Mouse (Mus musculus) ZHBTc4 (cell line): ENCODE results near the gene Cradd.

Experiments used
- DNase-seq: peaks from one replicate; pipeline ENCODE4 v3.0.0-alpha.2; 2011; ENCODE audit warnings: low read depth, low spot score

Gene Cradd

DNA sequence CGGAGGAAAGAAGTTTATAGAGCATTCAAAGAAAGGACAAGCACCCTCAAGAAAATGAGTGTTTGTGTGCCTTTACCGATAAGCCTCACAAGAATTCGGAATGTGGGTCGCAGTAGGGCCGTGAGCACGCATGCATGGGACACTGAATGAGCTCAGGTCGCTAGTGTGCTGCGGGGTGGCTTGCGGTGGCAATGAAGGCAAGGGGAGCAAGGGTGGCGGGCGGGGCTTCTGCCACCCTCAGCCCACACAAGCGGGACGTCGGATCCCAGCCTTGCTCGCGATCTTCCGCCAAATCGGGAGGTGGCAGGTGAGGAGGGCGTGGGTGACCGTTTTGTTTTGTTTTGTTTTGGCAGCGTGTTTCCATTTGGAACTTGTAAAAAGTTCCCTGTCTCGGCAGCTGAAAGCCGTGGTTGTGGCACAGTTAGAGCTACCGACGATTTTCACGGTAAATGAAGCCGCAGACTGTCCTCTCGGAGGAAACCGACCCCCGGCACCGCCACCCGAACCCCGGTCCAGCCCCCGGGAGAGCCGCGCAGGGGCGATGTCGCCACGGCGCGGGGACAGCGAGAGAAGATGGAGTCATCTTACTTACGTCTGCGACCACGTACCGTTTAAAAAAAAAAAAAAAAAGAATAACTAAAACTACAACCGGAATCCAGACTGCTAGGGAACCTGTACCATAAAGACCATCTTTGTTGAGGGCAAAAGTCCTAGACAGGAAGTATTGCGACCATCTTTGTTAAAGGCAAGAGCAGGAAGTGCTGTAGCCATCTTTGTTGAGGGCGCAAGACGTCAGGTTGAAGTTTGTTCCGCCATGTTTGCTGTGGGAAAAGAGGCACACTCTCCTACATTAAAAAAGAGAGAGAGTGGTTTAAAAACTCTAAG, at the start of gene Cradd:
TSS of gene Cradd (minus strand) at position 741 of the 885 bp plus-strand sequence.
- peak; percentile 95 for DNase-seq

DNA sequence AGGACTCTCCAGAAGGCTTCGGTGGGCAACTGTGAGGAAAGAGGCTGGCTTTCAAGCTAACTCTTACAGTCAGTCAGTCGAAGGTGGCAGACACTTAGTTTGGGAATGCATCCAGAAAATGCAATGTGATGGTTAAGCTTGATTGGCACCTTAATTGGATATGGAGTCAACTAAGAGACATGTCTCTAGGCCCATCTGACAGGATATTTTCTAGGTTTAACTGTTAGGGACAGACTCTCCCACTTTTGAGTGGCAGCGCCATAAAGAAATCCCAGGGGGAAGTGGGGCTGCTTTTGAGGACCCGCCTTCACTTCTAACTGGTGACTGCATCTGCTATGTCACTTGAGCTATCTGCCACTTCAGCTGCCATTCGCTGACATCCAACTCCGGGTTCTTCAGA, 49.4 kb upstream of the Cradd start:
- DNase-seq, result no peak

DNA sequence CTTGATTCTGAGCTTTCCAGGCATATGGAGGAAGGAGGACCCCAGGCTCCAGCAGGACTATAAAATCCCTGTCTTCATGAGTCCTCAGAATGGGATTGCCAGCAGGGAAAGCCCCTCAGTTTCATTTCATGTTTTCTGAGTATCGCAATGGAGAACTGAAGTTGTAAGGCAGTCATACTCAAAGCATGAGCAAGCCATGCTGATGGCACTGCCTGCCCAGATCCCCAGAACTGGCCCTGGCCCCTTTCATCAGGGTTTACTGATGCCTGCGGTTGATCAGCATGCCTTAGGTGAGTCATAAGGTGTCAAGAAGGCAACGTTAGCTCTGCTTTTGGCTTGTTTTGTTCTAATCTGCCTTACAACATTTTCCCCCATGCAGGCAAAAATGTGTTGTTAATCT, 48.0 kb upstream of the Cradd start:
- no peak for DNase-seq

DNA sequence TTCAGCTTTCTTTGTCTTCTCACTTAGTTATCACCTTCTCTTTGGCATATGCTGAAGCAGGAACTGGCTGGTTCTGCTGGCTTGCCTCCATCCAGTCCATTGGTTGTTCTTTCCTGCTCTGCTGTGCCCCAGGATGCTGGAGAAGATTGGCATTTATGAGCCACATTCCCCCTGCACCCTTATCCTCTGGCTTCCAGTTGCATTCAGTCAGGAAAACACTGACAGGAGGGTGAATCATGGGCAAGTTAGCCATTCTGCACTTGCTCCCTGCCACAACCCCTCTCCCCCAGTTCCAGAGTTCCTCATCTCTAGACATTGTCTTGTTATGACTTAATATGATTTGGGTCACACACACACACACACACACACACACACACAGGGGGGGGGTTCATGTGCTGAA, 45.3 kb upstream of the Cradd start:
- no peak for DNase-seq

DNA sequence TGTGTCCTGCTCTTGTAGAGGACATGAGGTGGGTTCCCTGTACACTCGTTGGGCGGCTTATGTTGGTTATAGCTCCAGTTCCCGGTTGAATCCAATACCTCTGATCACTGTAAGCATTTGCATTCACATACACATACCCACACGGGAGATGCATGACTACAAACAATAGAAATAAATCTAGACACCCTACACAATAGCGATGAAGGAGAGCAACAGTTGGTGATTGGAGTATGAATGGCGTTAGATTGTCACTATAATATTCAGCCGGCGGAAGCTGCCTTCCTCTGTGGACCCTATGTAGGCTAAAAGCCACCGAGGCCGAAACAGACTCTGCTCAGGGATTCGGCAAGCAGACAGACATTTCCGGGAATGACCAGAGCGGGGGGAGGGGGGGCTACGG, 44.2 kb upstream of the Cradd start:
- no peak for DNase-seq

- no peak for DNase-seq
These were observed 43.7 kb upstream of the Cradd start for GRCm38 (mm10) chr10:95367661-95368089.

DNA sequence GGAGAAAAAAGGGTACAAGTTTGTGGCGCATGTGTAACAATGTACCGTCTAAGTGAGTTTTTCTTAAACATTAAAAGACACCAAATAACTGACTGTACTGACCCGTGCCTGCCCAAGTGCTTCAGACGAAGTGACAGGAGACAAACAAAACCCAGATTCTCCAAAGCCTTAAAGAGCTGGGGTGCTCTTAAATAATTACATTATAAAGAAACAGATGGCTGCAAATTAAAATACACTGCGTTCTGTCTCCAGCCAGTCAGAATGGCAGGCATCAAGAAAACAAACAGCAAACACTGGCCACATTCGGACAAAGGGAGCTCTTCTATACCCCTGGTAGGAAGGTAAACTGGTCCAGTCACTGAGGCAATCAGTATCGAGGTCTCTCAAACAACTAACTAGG, 43.3 kb upstream of the Cradd start:
- no peak for DNase-seq

GRCm38 (mm10) chr10:95362326-95362725, 38.4 kb upstream of the Cradd start:
- no peak for DNase-seq

GRCm38 (mm10) chr10:95361260-95361841, 37.4 kb upstream of the Cradd start:
- no peak for DNase-seq

DNA sequence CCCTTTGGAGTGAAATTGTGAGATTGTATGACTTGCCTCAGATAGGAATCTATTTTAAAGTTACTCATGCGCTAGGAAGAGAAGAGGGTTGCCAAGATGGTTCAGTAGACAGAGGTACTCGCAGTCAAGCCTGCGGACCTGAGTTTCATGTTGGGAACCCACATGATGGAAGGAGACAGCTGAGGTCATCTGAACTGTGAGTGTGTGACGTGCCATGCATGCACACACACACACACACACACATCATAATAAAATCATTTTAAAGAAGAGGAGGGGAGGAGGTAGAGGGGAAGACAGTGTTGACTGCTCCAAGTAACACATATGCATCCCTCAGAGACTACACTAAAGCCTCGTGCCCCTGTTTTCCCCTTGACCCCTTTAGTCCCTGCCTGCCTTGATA, 36.1 kb upstream of the Cradd start:
- DNase-seq, result no peak

DNA sequence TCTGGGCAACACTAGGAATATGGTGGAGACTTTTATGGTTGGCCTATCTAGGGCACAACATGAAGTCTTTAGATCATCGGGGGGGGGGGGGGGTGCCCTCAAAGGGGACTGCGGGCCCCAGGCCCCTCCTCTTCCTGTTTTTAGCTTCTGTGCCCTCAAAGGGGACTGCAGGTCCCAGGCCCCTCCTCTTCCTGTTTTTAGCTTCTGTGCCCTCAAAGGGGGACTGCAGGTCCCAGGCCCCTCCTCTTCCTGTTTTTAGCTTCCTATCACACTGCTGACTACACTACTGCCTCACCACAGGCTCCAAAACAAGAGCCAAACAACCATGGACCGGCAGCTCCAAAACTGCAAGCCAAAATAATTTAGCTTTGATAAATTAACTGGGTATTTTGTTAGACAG, 33.8 kb upstream of the Cradd start:
- DNase-seq, result peak; percentile 74

GRCm38 (mm10) chr10:95356711-95357110, 32.8 kb upstream of the Cradd start:
- DNase-seq, result no peak

DNA sequence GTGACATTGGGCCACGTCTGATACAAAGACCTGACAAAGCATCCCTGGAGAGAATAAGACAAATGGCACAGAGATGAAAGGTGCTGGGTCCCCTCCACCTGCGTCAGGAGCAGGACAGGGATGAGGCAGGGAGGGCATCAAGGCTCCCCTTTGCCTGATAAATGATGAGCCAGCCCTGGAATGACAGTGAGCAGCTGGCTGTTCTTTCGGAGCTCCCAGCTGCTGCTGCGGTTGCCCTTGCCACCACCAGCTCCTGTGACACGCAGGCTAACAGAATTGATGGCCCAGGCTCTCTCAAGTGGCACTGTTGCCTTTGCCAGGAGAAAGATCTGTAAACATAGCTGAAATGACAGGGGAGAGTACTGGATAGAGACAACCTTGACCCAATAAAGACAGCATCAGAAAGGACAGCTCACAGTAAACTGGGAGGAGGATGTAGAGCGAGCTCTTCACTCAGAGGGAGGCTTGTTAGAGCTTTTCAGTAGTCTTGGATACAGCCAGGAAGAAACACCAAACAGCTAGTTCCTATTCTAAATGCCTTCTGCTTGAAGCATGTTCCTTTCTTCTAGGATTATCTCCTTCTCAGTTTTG, 31.8 kb upstream of the Cradd start:
- no peak for DNase-seq

DNA sequence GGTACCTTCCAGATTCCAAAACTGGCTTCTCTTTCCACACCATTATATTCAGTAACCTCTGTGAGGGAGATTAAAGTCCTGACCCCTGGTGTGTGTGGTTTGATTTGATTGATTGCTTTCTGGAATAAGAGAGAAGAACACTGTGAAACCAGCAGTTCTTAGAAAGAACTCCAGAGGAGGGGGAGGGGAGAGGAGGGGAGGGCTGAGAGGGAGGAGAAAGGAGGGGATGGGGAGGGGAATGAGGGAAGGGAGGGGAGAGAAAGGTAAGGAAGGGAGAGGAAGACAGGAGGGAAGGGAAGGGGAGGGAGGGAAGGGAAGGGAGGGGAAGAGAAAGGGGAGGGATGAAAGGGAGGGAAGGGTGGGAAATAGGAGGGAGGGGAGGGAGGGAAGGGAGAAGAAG, 30.7 kb upstream of the Cradd start:
- DNase-seq, result peak; percentile 78

DNA sequence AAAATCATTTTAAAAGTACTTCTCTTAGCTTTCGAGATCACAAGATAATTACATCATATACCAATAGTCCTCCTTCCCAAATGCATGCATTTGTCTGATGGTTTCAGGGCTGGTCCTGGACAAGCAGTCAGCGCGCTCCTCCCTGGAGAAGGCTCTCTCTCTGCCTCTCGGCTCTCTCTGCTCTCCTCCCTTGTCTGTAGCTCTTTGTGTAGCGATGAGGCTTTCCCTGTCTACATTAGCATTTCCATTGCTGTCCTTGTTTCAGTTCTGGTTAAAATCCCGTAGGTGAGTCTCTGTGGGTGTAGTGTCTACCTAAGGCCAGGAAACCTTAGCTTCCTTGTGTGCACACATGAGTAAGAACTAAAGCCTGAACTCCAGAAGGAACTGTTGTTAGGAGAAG, 30.1 kb upstream of the Cradd start:
- peak; percentile 84 for DNase-seq

DNA sequence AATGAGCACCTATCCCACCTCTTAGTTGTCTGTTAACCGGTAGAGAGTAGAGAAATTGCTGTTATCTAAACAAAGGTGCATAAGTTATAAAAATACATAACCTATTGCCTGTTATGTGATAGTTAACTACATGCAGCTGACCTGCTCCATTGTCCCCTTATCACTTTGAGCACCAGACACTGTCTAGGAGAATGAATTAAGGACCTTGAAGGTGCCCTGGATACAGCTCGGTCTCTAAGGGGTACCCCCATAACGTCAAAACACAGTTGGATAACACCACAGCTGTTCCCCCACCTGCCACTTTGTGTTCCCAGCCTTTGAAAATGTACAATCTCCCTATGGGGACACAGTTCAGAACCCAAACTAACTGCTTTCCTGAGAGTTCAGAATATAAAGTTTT, 24.5 kb upstream of the Cradd start:
- DNase-seq, result no peak

DNA sequence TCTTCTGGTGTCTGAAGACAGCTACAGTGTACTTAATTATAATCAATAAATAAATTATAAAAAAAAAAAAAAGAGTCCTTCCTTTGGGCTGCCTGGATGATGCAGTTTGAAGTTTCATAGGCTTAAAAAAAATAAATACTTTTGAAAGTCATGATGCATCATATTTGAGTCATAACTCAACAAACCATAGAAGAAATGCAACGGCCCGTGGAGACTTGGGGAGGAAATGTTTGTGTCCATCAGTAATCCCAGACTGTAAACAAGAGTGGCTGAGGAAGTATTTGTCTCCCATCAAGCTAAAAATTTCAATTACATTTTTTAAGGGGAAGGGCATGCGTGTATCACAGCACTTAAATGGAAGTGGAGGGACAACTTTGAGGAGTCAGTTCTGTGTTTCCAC, 23.8 kb upstream of the Cradd start:
- no peak for DNase-seq

DNA sequence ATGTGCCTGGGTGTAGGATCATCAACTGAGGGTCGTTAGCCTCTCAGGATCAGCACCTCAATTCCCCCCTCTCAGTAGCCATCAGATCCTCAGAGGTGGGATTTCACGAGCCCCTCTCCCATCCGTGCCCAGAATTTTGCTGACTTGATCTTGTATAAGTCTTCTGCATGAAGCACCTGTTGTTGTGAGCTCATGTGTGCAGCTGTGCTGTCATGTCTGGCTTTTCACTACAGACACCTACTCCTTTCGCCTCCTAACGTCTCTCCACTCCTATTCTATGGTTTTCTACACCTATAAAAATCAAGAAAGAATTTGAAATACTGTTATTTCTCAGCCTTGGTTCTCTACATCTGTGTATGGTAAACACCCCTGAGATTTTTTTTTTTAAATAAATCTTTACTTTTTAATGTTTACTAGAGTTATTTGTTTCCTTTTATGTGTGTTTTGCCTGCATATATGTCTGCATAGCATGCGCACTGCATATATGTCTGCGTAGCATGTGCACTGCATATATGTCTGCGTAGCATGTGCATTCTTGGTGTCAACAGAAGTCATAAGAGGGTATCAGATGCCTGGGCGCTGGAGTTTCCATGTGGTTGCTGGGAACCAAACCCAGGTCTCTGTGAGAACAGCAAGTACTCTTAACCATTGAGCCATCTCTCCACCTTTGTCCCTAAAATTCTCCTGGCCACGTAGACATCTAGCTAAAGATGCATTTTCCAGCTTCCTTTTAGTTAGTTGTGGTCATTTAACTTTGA, 19.1 kb upstream of the Cradd start:
- no peak for DNase-seq

GRCm38 (mm10) chr10:95340676-95341075, 16.7 kb upstream of the Cradd start:
- DNase-seq, result no peak

- DNase-seq, result no peak
These were observed 13.7 kb upstream of the Cradd start for GRCm38 (mm10) chr10:95337589-95337988.

DNA sequence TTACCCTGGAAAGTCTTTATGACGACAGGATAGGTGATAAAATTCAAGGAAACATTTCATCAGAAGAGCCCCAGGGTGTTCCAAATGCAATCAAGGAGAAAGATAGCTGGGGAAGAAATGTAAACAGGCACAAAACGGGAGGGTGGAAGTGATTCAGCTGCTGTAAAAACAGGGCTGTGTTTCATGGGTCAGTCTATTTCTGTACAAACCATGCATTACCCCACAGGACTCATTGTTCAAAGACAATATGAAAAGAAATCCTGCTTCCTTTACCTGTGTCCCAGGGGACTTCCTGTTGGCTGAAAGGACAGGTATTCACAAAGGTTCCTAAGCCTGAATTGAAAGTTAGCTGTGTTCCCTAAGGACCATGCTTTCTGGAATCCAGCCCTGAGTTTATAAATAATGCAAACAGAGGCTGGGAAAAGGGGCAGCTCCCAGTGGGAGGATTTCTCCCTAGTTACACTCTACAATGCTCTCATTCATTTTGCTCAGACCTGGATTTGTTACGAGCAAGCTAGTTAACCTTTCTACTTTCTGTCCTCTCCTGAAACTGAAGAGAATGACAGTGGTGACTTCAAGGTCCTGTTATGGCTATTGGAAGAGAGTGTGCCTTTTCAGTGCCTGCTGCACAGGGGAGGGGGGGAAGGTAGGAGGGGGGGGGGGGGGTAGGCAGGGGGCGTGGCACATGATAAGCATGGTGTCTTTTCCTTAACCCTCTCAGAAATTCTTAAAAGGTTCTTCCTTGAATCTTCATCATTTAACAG, 13.0 kb upstream of the Cradd start:
- no peak for DNase-seq
